Mouse (Mus musculus) stomach, postnatal 0 days (tissue): ENCODE results near the gene Pet2.

ENCODE experiments used
- CTCF ChIP-seq: IDR thresholded peaks from 2 replicates; pipeline ENCODE4 v1.5.1; 2016; ENCODE audit warnings: antibody characterized with exemption, low read depth, mild to moderate bottlenecking, moderate library complexity
- EP300 ChIP-seq: optimal IDR thresholded peaks from 2 replicates; pipeline ENCODE3; 2016; ENCODE audit warnings: antibody characterized with exemption

DNA sequence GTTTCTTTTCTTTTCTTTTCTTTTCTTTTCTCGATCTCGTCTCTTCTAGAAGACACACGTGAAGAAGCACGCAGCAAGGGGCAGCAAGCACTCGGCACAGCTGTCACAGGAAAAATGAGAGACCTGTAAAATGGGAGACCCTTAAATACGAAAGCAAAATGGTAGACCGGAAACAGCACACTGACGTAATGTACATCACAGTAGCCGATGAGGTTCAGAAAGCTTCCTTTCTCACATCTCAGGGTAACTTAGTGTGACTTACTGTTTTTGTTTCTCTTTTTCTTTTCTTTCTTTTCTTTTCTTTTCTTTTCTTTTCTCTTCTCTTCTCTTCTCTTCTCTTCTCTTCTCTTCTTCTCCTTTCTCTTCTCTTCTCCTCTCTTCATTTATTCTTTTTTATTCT lies at the start of gene Pet2:
- no peak for TF ChIP-seq EP300
- no peak for TF ChIP-seq CTCF
